Mouse (Mus musculus): ENCODE results near the gene Ndufb10.
"Not testable (repeated sequence)": the region's sequence is repeated elsewhere in the genome, so short reads cannot be mapped to it uniquely, and the experiment has no call there.

Ndufb10 gene

GRCm38 (mm10) chr17:24734513-24734912 is 10.2 kb upstream of the Ndufb10 start:
- in situ Hi-C loops (cut with MboI, MseI) = no loop called here

GRCm38 (mm10) chr17:24733434-24734050 is 9.3 kb upstream of the Ndufb10 start:
- in situ Hi-C loops (cut with MboI, MseI) = no loop called here

- in situ Hi-C loops (cut with MboI, MseI) = no loop called here
Observed at GRCm38 (mm10) chr17:24732233-24732935, 8.1 kb upstream of the Ndufb10 start.

- in situ Hi-C loops (cut with MboI, MseI) = no loop called here
Observed at GRCm38 (mm10) chr17:24730787-24731186, 6.5 kb upstream of the Ndufb10 start.

GRCm38 (mm10) chr17:24729067-24729466 is 4.8 kb upstream of the Ndufb10 start:
- in situ Hi-C loops (cut with MboI, MseI) = no loop called here

- in situ Hi-C loops (cut with MboI, MseI) = no loop called here
Observed at GRCm38 (mm10) chr17:24728184-24728583, 3.9 kb upstream of the Ndufb10 start.

GRCm38 (mm10) chr17:24727618-24728017 is 3.3 kb upstream of the Ndufb10 start, which contains the start of gene Rpl3l:
Gene Rpl3l, plus strand, starts transcription at chr17:24727820.
- in situ Hi-C loops (cut with MboI, MseI) = no loop called here

- in situ Hi-C loops (cut with MboI, MseI) = no loop called here
Observed at GRCm38 (mm10) chr17:24725637-24726390, 1.5 kb upstream of the Ndufb10 start.

- in situ Hi-C loops (cut with MboI, MseI) = no loop called here
Observed at GRCm38 (mm10) chr17:24723881-24724180, 447 bp downstream of the Ndufb10 start.

- in situ Hi-C loops (cut with MboI, MseI) = no loop called here
Observed at GRCm38 (mm10) chr17:24723122-24723880, 977 bp downstream of the Ndufb10 start.

GRCm38 (mm10) chr17:24722220-24722924 is 1.9 kb downstream of the Ndufb10 start:
- in situ Hi-C loops (cut with MboI, MseI) = no loop called here

- in situ Hi-C loops (cut with MboI, MseI) = not testable (repeated sequence)
Observed at GRCm38 (mm10) chr17:24721383-24721955, 2.8 kb downstream of the Ndufb10 start.

- in situ Hi-C loops (cut with MboI, MseI) = not testable (repeated sequence)
Observed at GRCm38 (mm10) chr17:24720616-24721015, 3.7 kb downstream of the Ndufb10 start.

GRCm38 (mm10) chr17:24719494-24720222 is 4.6 kb downstream of the Ndufb10 start:
- in situ Hi-C loops (cut with MboI, MseI) = no loop called here

- in situ Hi-C loops (cut with MboI, MseI) = not testable (repeated sequence)
Observed at GRCm38 (mm10) chr17:24718938-24719337, 5.3 kb downstream of the Ndufb10 start.

- in situ Hi-C loops (cut with MboI, MseI) = no loop called here
Observed at GRCm38 (mm10) chr17:24717943-24718342, 6.3 kb downstream of the Ndufb10 start, which contains the start of the genes Rnf151 and Rps2. Gene Rnf151, minus strand, starts transcription at chr17:24718063. Gene Rps2, plus strand, starts transcription at chr17:24718116.

- in situ Hi-C loops (cut with MboI, MseI) = no loop called here
Observed at GRCm38 (mm10) chr17:24716166-24716682, 8.1 kb downstream of the Ndufb10 start.

- in situ Hi-C loops (cut with MboI, MseI) = no loop called here
Observed at GRCm38 (mm10) chr17:24715556-24715955, 8.7 kb downstream of the Ndufb10 start.

- in situ Hi-C loops (cut with MboI, MseI) = no loop called here
Observed at GRCm38 (mm10) chr17:24708646-24709045, 15.6 kb downstream of the Ndufb10 start.
